Mouse (Mus musculus): ENCODE measurements at regions not wholly inside any gene's neighbourhood (a gene's known extent, or its start where the extent isn't known, plus 50 kb on each side); places are given as distances from the start of the nearest gene placed in this dataset.

DNA sequence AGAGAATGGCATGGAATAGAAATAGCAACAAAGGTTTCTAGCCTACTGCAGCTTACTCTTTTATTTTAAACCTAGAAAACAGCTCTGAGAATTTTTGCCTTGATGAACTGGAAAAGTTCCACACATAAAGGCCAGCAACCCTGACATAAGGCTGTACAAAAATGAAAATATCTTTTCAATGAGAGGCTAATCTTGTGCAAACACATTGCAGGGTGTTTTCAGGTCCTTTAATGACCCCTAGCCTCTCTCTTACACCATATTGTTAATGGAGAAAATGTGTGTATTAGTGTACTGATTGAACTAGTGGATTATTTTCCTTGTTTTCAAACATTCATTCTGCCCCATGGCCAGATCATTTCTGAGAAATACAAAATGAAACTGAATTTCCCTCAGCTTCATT is 158.0 kb upstream of the Tusc1 start:
- Histone ChIP-seq H3K4me3 (no peak overlapping the region), H3K4me2 (no peak overlapping the region), H3K27ac (no peak overlapping the region), H3K27me3 (replicated peaks) (no peaks in the 10 kb centered on the region), H3K36me3 (no peaks in the 10 kb centered on the region), H3K4me1 (0 out of 2 replicates have a peak, but pooled peaks cover 3% of the 10 kb centered on the region), H3K9ac (no peak overlapping the region), H3K9me3 (replicated peaks) (no peaks in the 10 kb centered on the region)
- no peak for ATAC-seq

- Histone ChIP-seq H3K27me3 (replicated peaks) (no peaks in the 10 kb centered on the region), H3K4me2 (no peak overlapping the region), H3K36me3 (no peaks in the 10 kb centered on the region), H3K9ac (no peak overlapping the region), H3K9me3 (replicated peaks) (no peaks in the 10 kb centered on the region), H3K27ac (no peak overlapping the region), H3K4me3 (no peak overlapping the region), H3K4me1 (0 out of 2 replicates have a peak, but pooled peaks cover 3% of the 10 kb centered on the region)
- WGBS (ENCODE audit: insufficient replicate concordance), result 46% methylated on average over 1 of the region's 1 CpGs
- no peak for ATAC-seq
Measured at GRCm38 (mm10) chr4:93488570-93488969, 153.3 kb upstream of the Tusc1 start.

DNA sequence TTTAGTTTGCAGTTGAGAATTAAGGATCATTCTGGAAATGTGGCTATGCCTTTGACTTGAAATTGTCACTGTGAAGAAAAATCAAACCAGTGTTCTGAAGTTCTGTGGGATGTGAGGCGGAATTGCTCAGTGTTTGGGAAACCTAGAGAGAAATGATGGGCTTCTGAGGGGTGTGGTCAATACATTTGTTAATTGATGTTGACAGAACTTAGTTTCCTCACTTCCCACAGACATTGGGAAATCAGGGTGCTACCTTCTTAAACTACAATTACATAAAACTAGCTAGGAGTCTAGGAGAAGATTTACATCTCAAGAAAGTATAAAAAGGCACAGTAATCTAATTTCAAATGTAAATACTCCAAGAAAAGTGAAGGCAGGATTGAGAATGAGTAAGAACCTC is 151.1 kb upstream of the Tusc1 start:
- no peak for ATAC-seq
- H3K4me3 ChIP-seq, result no peak overlapping the region
- no peak overlapping the region for H3K9ac ChIP-seq
- H3K4me2 ChIP-seq, result no peak overlapping the region
- H3K27me3 ChIP-seq (replicated peaks), result no peaks in the 10 kb centered on the region
- no peak overlapping the region for H3K27ac ChIP-seq
- peaks cover under 1% of the 10 kb centered on the region; the same call in 1 of the 2 replicates for H3K4me1 ChIP-seq
- H3K9me3 ChIP-seq (replicated peaks), result no peaks in the 10 kb centered on the region
- WGBS (ENCODE audit: insufficient replicate concordance), result 71% methylated on average over 1 of the region's 1 CpGs
- no peaks in the 10 kb centered on the region for H3K36me3 ChIP-seq

GRCm38 (mm10) chr4:93481247-93481646 is 145.9 kb upstream of the Tusc1 start:
- ATAC-seq, result peak; percentile 100
- 0 out of 2 replicates have a peak, but pooled peaks cover 5% of the 10 kb centered on the region for H3K9me3 ChIP-seq (replicated peaks)
- peak overlapping the region; percentile 35; the same call in 1 of the 2 replicates for H3K4me3 ChIP-seq
- H3K27me3 ChIP-seq (replicated peaks), result no peaks in the 10 kb centered on the region
- peak overlapping the region; percentile 76 for H3K27ac ChIP-seq
- whole genome bisulfite sequencing (ENCODE audit: insufficient replicate concordance), result 22% methylated on average over 1 of the region's 1 CpGs
- H3K4me1 ChIP-seq, result peaks cover 14% of the 10 kb centered on the region
- H3K36me3 ChIP-seq, result peaks cover 13% of the 10 kb centered on the region
- peak overlapping the region; percentile 52 for H3K4me2 ChIP-seq
- H3K9ac ChIP-seq, result peak overlapping the region; percentile 41; the same call in 1 of the 2 replicates

DNA sequence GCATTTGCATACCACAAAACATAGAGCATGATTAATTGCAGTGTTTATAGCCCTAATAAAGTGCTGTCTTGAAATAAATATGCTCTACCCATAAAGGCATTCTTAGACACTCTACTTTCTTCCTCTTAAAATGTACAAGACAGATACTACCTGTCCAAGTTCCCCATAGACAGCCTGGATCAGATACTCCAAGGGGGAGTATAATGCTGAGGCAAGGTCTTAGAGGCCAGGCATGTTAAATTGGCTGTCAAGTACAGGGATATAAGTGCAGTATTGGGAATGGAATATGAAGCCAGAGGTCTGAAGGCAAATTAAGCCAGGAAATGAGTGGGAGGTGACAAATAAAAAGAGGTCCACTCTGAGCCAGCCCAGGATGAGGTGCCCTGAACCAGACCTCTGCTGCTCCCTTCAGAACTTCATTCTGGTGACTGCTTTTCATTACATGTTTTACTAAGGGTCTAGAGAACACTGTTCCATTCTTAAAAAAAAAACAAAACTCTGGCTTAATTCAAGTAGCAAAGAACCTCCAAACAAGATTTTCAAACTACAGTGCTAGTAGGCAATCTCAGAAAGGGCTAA is 142.0 kb upstream of the Tusc1 start:
- peaks cover 14% of the 10 kb centered on the region for H3K4me1 ChIP-seq
- H3K27me3 ChIP-seq (replicated peaks), result no peaks in the 10 kb centered on the region
- H3K4me2 ChIP-seq, result no peak overlapping the region
- H3K9me3 ChIP-seq (replicated peaks), result 0 out of 2 replicates have a peak, but pooled peaks cover 6% of the 10 kb centered on the region
- H3K9ac ChIP-seq, result no peak overlapping the region
- H3K4me3 ChIP-seq, result no peak overlapping the region
- ATAC-seq, result no peak
- H3K36me3 ChIP-seq, result peaks cover 15% of the 10 kb centered on the region
- no peak overlapping the region for H3K27ac ChIP-seq

GRCm38 (mm10) chr4:93467998-93468397 is 132.7 kb upstream of the Tusc1 start:
- 89% methylated on average over 1 of the region's 1 CpGs for WGBS (ENCODE audit: insufficient replicate concordance)
- Histone ChIP-seq H3K4me2 (no peak overlapping the region), H3K4me3 (no peak overlapping the region), H3K9me3 (replicated peaks) (no peaks in the 10 kb centered on the region), H3K4me1 (no peaks in the 10 kb centered on the region), H3K27ac (no peak overlapping the region), H3K9ac (no peak overlapping the region), H3K27me3 (replicated peaks) (no peaks in the 10 kb centered on the region), H3K36me3 (no peaks in the 10 kb centered on the region)
- no peak for ATAC-seq

- ATAC-seq, result no peak
- WGBS (ENCODE audit: insufficient replicate concordance), result 26% methylated on average over 1 of the region's 1 CpGs
Measured at GRCm38 (mm10) chr4:93467424-93467823, 132.1 kb upstream of the Tusc1 start.

GRCm38 (mm10) chr4:93451357-93451756 is 116.0 kb upstream of the Tusc1 start:
- ATAC-seq, result no peak
- 45% methylated on average over 3 of the region's 3 CpGs for WGBS (ENCODE audit: insufficient replicate concordance)
- no peak overlapping the region for H3K4me3 ChIP-seq
- H3K27ac ChIP-seq, result no peak overlapping the region
- no peak overlapping the region for H3K9ac ChIP-seq
- H3K9me3 ChIP-seq (replicated peaks), result no peaks in the 10 kb centered on the region
- no peak overlapping the region for H3K4me2 ChIP-seq
- no peaks in the 10 kb centered on the region for H3K27me3 ChIP-seq (replicated peaks)
- no peaks in the 10 kb centered on the region for H3K4me1 ChIP-seq
- no peaks in the 10 kb centered on the region for H3K36me3 ChIP-seq

More at GRCm38 (mm10) chr4:93467424-93467823, 132.1 kb upstream of the Tusc1 start:
- Histone ChIP-seq H3K27ac (no peak overlapping the region), H3K4me2 (no peak overlapping the region), H3K4me1 (no peaks in the 10 kb centered on the region), H3K36me3 (no peaks in the 10 kb centered on the region), H3K9ac (no peak overlapping the region), H3K4me3 (no peak overlapping the region), H3K9me3 (replicated peaks) (no peaks in the 10 kb centered on the region), H3K27me3 (replicated peaks) (no peaks in the 10 kb centered on the region)

DNA sequence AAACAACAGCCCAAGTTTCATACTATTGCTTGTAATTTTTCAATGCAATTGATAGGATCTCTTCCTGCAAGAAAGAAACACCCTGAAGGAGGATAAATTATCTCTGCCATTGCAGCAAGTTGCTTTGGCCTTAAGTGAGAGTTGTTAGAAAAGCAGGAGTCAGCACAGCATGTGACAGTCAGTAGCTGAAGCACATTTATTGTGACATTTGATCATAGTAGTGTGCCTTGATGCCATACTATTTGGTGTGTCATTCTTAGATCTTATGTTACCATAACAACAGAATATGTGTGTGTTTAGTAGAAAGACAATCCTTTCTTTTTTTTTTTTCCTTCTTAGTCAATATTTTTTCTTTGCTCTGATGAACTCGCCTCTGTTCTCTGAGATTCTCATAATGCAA is 115.5 kb upstream of the Tusc1 start:
- Histone ChIP-seq H3K4me1 (no peaks in the 10 kb centered on the region), H3K4me2 (no peak overlapping the region), H3K27ac (no peak overlapping the region), H3K36me3 (no peaks in the 10 kb centered on the region), H3K4me3 (no peak overlapping the region), H3K27me3 (replicated peaks) (no peaks in the 10 kb centered on the region), H3K9me3 (replicated peaks) (no peaks in the 10 kb centered on the region), H3K9ac (no peak overlapping the region)
- no peak for ATAC-seq
- 60% methylated on average over 1 of the region's 1 CpGs for WGBS (ENCODE audit: insufficient replicate concordance)

- H3K27ac ChIP-seq, result no peak overlapping the region
- no peak overlapping the region for H3K4me3 ChIP-seq
- no peaks in the 10 kb centered on the region for H3K27me3 ChIP-seq (replicated peaks)
- H3K9me3 ChIP-seq (replicated peaks), result no peaks in the 10 kb centered on the region
- no peak overlapping the region for H3K9ac ChIP-seq
- no peak for ATAC-seq
- H3K4me1 ChIP-seq, result no peaks in the 10 kb centered on the region
- H3K36me3 ChIP-seq, result no peaks in the 10 kb centered on the region
- H3K4me2 ChIP-seq, result no peak overlapping the region
Measured at GRCm38 (mm10) chr4:93444666-93445065, 109.4 kb upstream of the Tusc1 start.

DNA sequence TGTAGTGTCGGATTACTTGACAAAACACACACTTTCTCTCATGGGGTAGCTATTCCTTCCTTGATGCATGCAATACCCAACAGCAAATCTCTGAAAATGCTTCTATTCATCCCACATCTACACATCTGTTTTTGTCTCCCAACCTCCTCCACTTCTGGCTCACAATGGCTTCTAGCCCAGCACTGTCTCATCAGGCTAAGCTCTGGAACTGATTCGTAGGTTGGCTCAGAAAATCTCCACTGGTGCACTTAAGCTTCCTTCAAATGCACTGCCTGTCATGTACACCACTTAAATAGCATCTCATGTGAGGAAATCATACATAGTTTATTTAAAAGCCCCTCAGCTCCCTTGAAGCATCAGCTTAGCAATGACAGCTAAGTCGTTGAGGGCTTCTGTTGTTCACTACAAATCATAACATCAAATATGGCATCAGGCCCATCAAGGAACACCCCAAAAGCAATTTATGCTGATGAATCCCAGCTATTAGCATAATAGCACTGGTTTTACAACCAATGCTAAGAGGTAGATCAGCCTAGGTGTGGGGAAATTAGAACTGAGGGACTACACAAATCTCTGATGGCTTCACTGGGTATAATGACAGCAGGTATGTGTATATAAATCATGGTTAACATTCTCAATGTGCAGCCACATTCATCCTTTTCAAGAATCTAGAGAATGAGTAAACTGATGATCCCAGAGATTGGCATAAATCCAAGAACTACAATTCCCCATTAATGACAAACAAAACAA is 103.5 kb upstream of the Tusc1 start:
- Histone ChIP-seq H3K27me3 (replicated peaks) (no peaks in the 10 kb centered on the region), H3K4me1 (no peaks in the 10 kb centered on the region), H3K9ac (no peak overlapping the region), H3K4me2 (no peak overlapping the region), H3K4me3 (no peak overlapping the region), H3K27ac (no peak overlapping the region), H3K9me3 (replicated peaks) (no peaks in the 10 kb centered on the region), H3K36me3 (no peaks in the 10 kb centered on the region)
- WGBS (ENCODE audit: insufficient replicate concordance), result 65% methylated on average over 3 of the region's 3 CpGs
- no peak for ATAC-seq

DNA sequence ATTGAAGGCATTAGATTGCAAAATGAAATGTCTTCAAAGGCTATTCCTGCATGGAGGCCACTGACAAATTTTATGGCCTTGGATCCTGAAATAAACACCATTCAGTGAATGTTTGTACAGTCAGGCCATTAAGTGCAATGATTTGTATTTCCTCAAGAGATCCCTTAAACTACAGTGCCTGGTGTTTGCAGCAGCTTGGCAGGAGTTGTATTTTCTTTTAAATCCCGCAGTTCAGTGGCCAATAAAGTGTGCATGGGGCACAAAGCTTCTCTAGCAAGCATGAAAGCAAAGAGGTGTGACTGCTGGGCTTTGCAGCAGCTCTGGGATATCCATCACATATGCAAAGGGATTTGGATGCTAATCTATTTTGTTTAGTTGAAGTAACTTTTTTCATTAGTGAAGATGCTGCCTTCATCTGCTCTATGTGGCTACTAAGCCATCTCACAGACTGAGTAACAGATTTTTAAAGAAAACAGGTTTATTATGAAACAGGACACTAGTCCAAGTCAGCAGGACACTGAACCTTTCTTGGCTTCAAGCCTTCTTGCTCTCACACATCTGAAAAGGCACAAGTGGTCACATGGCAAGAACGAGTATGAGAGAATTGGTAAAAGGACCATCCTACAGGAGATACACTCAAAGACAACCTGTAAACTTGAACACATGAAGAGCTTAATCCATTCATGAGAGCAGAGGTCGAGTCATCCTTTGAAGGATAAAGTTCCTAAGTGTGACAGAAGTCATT is 102.2 kb upstream of the Tusc1 start:
- Histone ChIP-seq H3K4me1 (no peaks in the 10 kb centered on the region), H3K4me2 (no peak overlapping the region), H3K4me3 (no peak overlapping the region), H3K36me3 (no peaks in the 10 kb centered on the region), H3K9ac (no peak overlapping the region), H3K9me3 (replicated peaks) (no peaks in the 10 kb centered on the region), H3K27ac (no peak overlapping the region), H3K27me3 (replicated peaks) (no peaks in the 10 kb centered on the region)
- no peak for ATAC-seq
- 32% methylated on average over 3 of the region's 3 CpGs for WGBS (ENCODE audit: insufficient replicate concordance)

All from liver, embryonic 12.5 days (tissue).